In the genomic region with DNA sequence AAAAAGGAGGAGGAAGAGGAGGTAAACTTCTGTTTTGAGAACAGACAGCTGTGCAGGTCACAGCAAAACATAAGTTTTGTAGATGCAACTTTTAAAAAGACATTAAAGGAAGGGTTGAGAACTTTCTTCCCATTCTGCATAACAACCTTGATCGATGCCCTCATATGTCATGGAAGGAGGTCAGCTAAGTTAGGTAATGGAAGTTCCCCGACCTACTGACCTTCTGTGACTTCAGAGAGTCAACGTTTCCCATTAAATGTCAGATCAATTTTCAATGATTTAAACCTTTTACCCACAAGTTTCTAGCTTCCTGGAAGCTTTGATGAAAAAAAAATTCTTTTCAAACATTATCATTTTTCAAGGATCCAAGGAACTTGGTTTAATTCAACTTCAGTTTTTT, we compare ENCODE assay signal across 21 mouse cellular contexts.
DNase-seq lines count a peak whose midpoint lies in the region; ATAC-seq and TF ChIP-seq lines count a peak whose summit lies in the region.
"Had no signal": no experiment of that assay in that cellular context is flagged by ENCODE, and none has a peak within 500 bp of the region (broad histone marks: within the 10 kb centered on the region; RNA-seq: fewer than 3 reads in every experiment).

No protein-coding gene starts in this region.

- peaks cover 3% of the 10 kb centered on the region; the same call in 1 of the 2 replicates for H3K79me2 ChIP-seq in liver, adult 2 months (ENCODE audit: control insufficient read depth, insufficient read depth, low read length)

- no peak for ATAC-seq in liver, postnatal 0 days
- ATAC-seq in liver, embryonic 12.5 days, result no peak
- ATAC-seq in midbrain, embryonic 11.5 days (ENCODE audit: low FRiP score), result no peak
- no peak for ATAC-seq in midbrain, postnatal 0 days (ENCODE audit: low FRiP score)
- ATAC-seq: activated CD4-positive, CD25-positive, alpha-beta regulatory T cell, adult 4 months; CD4-positive, CD25-positive, alpha-beta regulatory T cell, adult 4 months; Patski had no signal

- TF ChIP-seq CTCF in liver, adult 2 months (IDR thresholded peaks at IDR 0.05; ENCODE audit: low read depth, low read length), result no peak
- no peak for TF ChIP-seq CTCF in liver, postnatal 0 days (IDR thresholded peaks at IDR 0.05; ENCODE audit: low read depth)
- no peak for TF ChIP-seq CTCF in midbrain, postnatal 0 days (IDR thresholded peaks at IDR 0.05)

- no peak overlapping the region for H3K4me3 ChIP-seq in liver, adult 2 months (ENCODE audit: insufficient read depth, low read depth, low read length)
- H3K4me3 ChIP-seq in liver, postnatal 0 days (ENCODE audit: low read depth, low read length), result no peak overlapping the region
- H3K4me3 ChIP-seq in liver, embryonic 12.5 days, result no peak overlapping the region
- H3K4me3 ChIP-seq in midbrain, embryonic 11.5 days (ENCODE audit: low read depth, low read length), result no peak overlapping the region
- H3K4me3 ChIP-seq in midbrain, postnatal 0 days (ENCODE audit: low read depth, low read length), result no peak overlapping the region

- peaks cover 15% of the 10 kb centered on the region for H3K4me1 ChIP-seq in liver, adult 2 months (ENCODE audit: control insufficient read depth, insufficient read depth, low read length)
- H3K4me1 ChIP-seq in liver, postnatal 0 days (ENCODE audit: insufficient read depth), result peaks cover 10% of the 10 kb centered on the region; the same call in 1 of the 2 replicates
- 0 out of 2 replicates have a peak, but pooled peaks cover 3% of the 10 kb centered on the region for H3K4me1 ChIP-seq in liver, embryonic 12.5 days
- no peaks in the 10 kb centered on the region for H3K4me1 ChIP-seq in midbrain, embryonic 11.5 days (ENCODE audit: control insufficient read depth, insufficient read depth, low read length)
- no peaks in the 10 kb centered on the region for H3K4me1 ChIP-seq in midbrain, postnatal 0 days (ENCODE audit: insufficient read depth, low read length)

- H3K27me3 ChIP-seq in liver, adult 2 months (ENCODE audit: control insufficient read depth, insufficient read depth, low read length), result no peaks in the 10 kb centered on the region
- no peaks in the 10 kb centered on the region for H3K27me3 ChIP-seq in liver, postnatal 0 days (ENCODE audit: insufficient read depth, low read length)
- no peaks in the 10 kb centered on the region for H3K27me3 ChIP-seq in liver, embryonic 12.5 days (replicated peaks)
- H3K27me3 ChIP-seq in midbrain, embryonic 11.5 days (ENCODE audit: control insufficient read depth, insufficient read depth, low read length), result no peaks in the 10 kb centered on the region
- no peaks in the 10 kb centered on the region for H3K27me3 ChIP-seq in midbrain, postnatal 0 days (ENCODE audit: insufficient read depth, low read length)
- H3K27me3 ChIP-seq: CH12.LX, Patski had no signal

- H3K27ac ChIP-seq in liver, adult 2 months (replicated peaks; ENCODE audit: insufficient read depth, low read depth, low read length), result no peak overlapping the region
- no peak overlapping the region for H3K27ac ChIP-seq in liver, postnatal 0 days (ENCODE audit: low read depth)
- no peak overlapping the region for H3K27ac ChIP-seq in liver, embryonic 12.5 days
- H3K27ac ChIP-seq in midbrain, embryonic 11.5 days (ENCODE audit: low read depth, low read length), result no peak overlapping the region
- no peak overlapping the region for H3K27ac ChIP-seq in midbrain, postnatal 0 days (ENCODE audit: low read depth, low read length)

- no peak overlapping the region for H3K9ac ChIP-seq in liver, adult 2 months (ENCODE audit: low read depth, low read length)
- no peak overlapping the region for H3K9ac ChIP-seq in liver, postnatal 0 days (replicated peaks)
- H3K9ac ChIP-seq in liver, embryonic 12.5 days, result no peak overlapping the region
- no peak overlapping the region for H3K9ac ChIP-seq in midbrain, embryonic 11.5 days (ENCODE audit: low read length)
- H3K9ac ChIP-seq in midbrain, postnatal 0 days (replicated peaks; ENCODE audit: low read length, poor library complexity, severe bottlenecking), result no peak overlapping the region

- no peaks in the 10 kb centered on the region for H3K9me3 ChIP-seq in liver, postnatal 0 days (ENCODE audit: low read length)
- no peaks in the 10 kb centered on the region for H3K9me3 ChIP-seq in liver, embryonic 12.5 days (replicated peaks)
- no peaks in the 10 kb centered on the region for H3K9me3 ChIP-seq in midbrain, embryonic 11.5 days (ENCODE audit: control insufficient read depth, low read length)
- no peaks in the 10 kb centered on the region for H3K9me3 ChIP-seq in midbrain, postnatal 0 days (ENCODE audit: low read length)
- H3K9me3 ChIP-seq: G1E had no signal

- no peak overlapping the region for H3K4me2 ChIP-seq in liver, postnatal 0 days (ENCODE audit: low read depth, low read length)
- no peak overlapping the region for H3K4me2 ChIP-seq in liver, embryonic 12.5 days
- no peak overlapping the region for H3K4me2 ChIP-seq in midbrain, embryonic 11.5 days
- H3K4me2 ChIP-seq in midbrain, postnatal 0 days (ENCODE audit: low read depth, low read length, poor library complexity, severe bottlenecking), result no peak overlapping the region

- WGBS in liver, adult 2 months, result 17% methylated on average over 3 of the region's 3 CpGs
- 56% methylated on average over 3 of the region's 3 CpGs for WGBS in liver, postnatal 0 days (ENCODE audit: insufficient replicate concordance)
- WGBS in liver, embryonic 12.5 days (ENCODE audit: insufficient replicate concordance), result 61% methylated on average over 3 of the region's 3 CpGs
- WGBS in midbrain, embryonic 11.5 days, result 89% methylated on average over 3 of the region's 3 CpGs
- WGBS in midbrain, postnatal 0 days, result 93% methylated on average over 3 of the region's 3 CpGs

- no peak for TF ChIP-seq POLR2A in liver, adult 2 months (IDR thresholded peaks at IDR 0.05; ENCODE audit: extremely low read depth, insufficient read depth, low read length)

- H3K36me3 ChIP-seq in liver, adult 2 months (ENCODE audit: control insufficient read depth, insufficient read depth, low read length), result no peaks in the 10 kb centered on the region
- no peaks in the 10 kb centered on the region for H3K36me3 ChIP-seq in liver, postnatal 0 days (replicated peaks; ENCODE audit: insufficient read depth, low read length)
- no peaks in the 10 kb centered on the region for H3K36me3 ChIP-seq in liver, embryonic 12.5 days
- no peaks in the 10 kb centered on the region for H3K36me3 ChIP-seq in midbrain, embryonic 11.5 days (ENCODE audit: control insufficient read depth, insufficient read depth, low read length)
- no peaks in the 10 kb centered on the region for H3K36me3 ChIP-seq in midbrain, postnatal 0 days (ENCODE audit: insufficient read depth, low read length)
- H3K36me3 ChIP-seq: G1E had no signal

- peak; percentile 72 for DNase-seq in liver, adult 2 months (ENCODE audit: extremely low read depth, low read depth, low spot score)
- DNase-seq in liver, result no peak
- DNase-seq in liver, postnatal 0 days, result no peak
- peak; percentile 45 for DNase-seq in midbrain, embryonic 11.5 days (ENCODE audit: low spot score, missing footprints)
- DNase-seq in midbrain, postnatal 0 days (ENCODE audit: low spot score), result no peak
- DNase-seq: adrenal gland, adult 2 months; adrenal gland, adult 8-10 months; adrenal gland, postnatal 10 days; adrenal gland, postnatal 14 days; adrenal gland, postnatal 25 days; adrenal gland, postnatal 36 days; B cell, adult 2 months; cerebellum, adult 11 months; cerebellum, adult 11-12 months; cerebellum, adult 18-20 months had no signal

- TF ChIP-seq EP300 in liver, postnatal 0 days (IDR thresholded peaks at IDR 0.05; ENCODE audit: low read depth), result 0 out of 2 replicates have a peak, but pooled peaks have one; percentile 35

Comparison
In these comparisons a context has a peak if more than half of its experiments do, and no peak if none do; other contexts are left out.
1. DNase-seq: peak in liver, adult 2 months (single experiment) and midbrain, embryonic 11.5 days (single experiment); none in liver (single experiment), liver, postnatal 0 days (single experiment) and midbrain, postnatal 0 days (single experiment).